Mouse (Mus musculus) hematopoietic multipotent progenitor cell, adult 10-12 weeks (in vitro differentiated cells): Measurements from ENCODE around the gene Lmx1b. TPM values are rescaled to one million over a fixed set of nuclear protein-coding genes. Genes with fewer than 3 reads are reported as not detected.

Experiments
- polyA plus RNA-seq: library from polyadenylated mRNA; stranded (reverse); fragments of >175 nt; gene quantifications from 2 replicates; pipeline ENCODE4 v1.2.3, GENCODE M21; 2012; ENCODE audit warnings: low replicate concordance

The Lmx1b gene
- polyA plus RNA-seq = not detected in 2 replicates

DNA sequence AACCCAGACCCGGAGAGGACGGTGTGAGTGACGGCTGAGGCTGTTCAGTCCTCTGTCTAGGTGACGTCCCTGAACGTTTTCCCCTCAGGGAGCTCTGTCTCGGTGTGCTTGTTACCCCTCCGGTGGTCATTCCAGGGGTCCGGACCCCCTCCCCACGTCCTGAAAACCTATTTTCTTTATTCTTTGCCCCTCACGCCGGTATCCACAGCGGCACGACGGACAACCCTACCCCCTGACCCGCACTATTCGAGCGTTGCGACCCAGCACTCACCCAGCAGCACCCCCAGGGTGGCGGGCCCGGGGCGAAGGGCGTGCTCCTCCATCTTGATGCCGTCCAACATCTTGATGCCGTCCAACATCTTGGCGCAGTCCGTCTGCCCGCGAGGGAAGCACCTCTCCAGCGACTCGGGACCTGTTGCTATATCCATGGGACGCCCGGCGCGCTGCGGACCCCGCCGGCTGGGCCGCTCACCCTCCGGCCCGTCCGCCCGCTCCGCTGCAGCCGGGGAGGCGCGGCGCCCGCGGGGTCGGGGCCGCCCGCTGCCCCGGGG lies at the start of gene Lmx1b:
TSS of gene Lmx1b (minus strand) at position 341 of the 551 bp plus-strand sequence.

Other genes starting within 250 kb of the Lmx1b start
- 3.7 and 5.2 TPM in 2 replicates for gene Zbtb34, start 209.2 kb downstream of the Lmx1b start, polyA plus RNA-seq
- gene Zbtb43, start 172.0 kb downstream of the Lmx1b start, polyA plus RNA-seq = 1.4 and 4.9 TPM in 2 replicates
- 16.4 and 32.7 TPM in 2 replicates for gene Mvb12b, start 247.4 kb upstream of the Lmx1b start, polyA plus RNA-seq